Mouse (Mus musculus): ENCODE results near the gene Gm4952.
"Not testable (repeated sequence)": the region's sequence is repeated elsewhere in the genome, so short reads cannot be mapped to it uniquely, and the experiment has no call there.

Gene Gm4952

GRCm38 (mm10) chr19:12600684-12601480 lies 1.1 kb downstream of the Gm4952 start:
- no peak for DNase-seq

GRCm38 (mm10) chr19:12608336-12608735 lies 8.6 kb downstream of the Gm4952 start:
- DNase-seq, result no peak

GRCm38 (mm10) chr19:12613646-12614045 lies 13.9 kb downstream of the Gm4952 start:
- no peak for DNase-seq

GRCm38 (mm10) chr19:12633176-12633575 lies 33.4 kb downstream of the Gm4952 start, which contains the start of gene Glyat:
Glyat (plus strand) TSS chr19:12633308.
- DNase-seq, result no peak

- DNase-seq, result no peak
Measured at GRCm38 (mm10) chr19:12634259-12634658, 34.5 kb downstream of the Gm4952 start.

- DNase-seq, result no peak
Measured at GRCm38 (mm10) chr19:12634963-12635362, 35.2 kb downstream of the Gm4952 start.

- DNase-seq, result no peak
Measured at GRCm38 (mm10) chr19:12636863-12637262, 37.1 kb downstream of the Gm4952 start.

- DNase-seq, result no peak
Measured at GRCm38 (mm10) chr19:12638049-12638448, 38.3 kb downstream of the Gm4952 start.

GRCm38 (mm10) chr19:12649511-12649910 lies 49.7 kb downstream of the Gm4952 start:
- no peak for DNase-seq

GRCm38 (mm10) chr19:12666156-12666555 lies 66.4 kb downstream of the Gm4952 start:
- no peak for DNase-seq

- not testable (repeated sequence) for DNase-seq
Measured at GRCm38 (mm10) chr19:12668601-12669000, 68.8 kb downstream of the Gm4952 start.

- no peak for DNase-seq
Measured at GRCm38 (mm10) chr19:12670139-12670538, 70.4 kb downstream of the Gm4952 start, which contains the start of gene Olfr1442. Olfr1442 (plus strand) TSS chr19:12670439.

GRCm38 (mm10) chr19:12671051-12671450 lies 71.3 kb downstream of the Gm4952 start:
- no peak for DNase-seq

- no peak for DNase-seq
Measured at GRCm38 (mm10) chr19:12677812-12678211, 78.0 kb downstream of the Gm4952 start, which contains the start of gene Olfr1443. Olfr1443 (plus strand) TSS chr19:12678112.

Data from spleen, adult 18-20 months (tissue).